Mouse (Mus musculus) WW6 (cell line): ENCODE results near the gene Ubr7.

Experiments used
- DNase-seq: peaks from one replicate; pipeline ENCODE4 v3.0.0-alpha.2; 2013; ENCODE audit warnings: low read depth, low spot score

Gene Ubr7

DNA sequence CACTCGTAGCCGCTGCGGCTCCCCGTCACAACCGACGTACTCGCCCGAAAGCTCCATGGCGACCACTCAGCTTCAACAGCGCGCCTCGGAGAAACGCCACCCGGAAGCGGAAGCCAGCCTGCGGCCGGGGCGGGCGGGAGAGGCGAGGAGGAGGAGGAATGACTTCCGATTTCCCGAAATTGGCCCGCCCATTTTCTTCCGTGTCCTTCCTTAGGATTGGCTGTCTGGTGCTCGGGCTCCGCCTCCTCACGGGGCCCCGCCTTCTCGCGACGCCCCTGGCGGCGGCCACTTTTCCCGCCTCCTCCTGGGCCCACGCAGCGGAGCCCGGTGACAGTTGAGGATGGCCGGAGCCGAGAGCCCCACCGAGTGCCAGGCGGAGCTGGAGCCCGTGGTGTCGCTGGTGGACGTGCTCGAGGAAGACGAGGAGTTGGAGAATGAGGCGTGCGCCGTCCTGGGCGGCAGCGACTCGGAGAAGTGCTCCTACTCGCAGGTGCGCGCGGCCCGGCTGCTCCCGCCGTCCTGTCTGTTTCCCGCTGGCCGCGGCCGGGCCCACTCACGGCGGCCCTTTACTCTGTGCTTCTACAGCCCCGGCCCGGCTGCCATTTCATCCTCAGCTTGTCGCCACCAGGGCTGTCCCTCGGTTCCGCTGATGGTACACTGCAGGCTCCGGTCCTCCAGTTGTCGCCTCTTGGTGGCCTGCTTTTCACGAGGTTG lies at the start of gene Ubr7, which contains the start of the genes Gm28051 and Gon7:
TSS of gene Ubr7 (plus strand) at position 279 of the 714 bp plus-strand sequence.
TSS of gene Gm28051 (minus strand) at position 77 of the 714 bp plus-strand sequence.
TSS of gene Gon7 (minus strand) at position 115 of the 714 bp plus-strand sequence.
- DNase-seq, result peak; percentile 94

DNA sequence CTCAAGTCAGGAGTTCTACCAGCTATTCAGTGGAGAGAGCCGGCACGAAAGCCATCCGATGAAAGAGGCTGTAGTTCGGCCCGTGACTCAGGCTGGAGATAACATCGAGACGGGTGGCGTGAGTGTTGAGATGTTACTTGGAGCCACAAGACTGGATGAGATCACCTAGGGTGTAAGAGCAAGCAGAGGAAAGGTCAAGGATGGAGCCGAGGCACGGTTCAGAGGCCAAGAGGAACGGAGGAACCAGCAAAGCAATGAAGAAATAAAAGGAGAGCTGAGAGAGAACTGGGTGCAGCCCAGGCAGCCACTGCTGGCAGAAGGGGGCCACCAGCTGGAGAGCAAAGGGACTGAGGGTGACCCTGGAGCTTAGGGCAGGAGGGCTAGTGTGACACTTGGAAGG lies 49.5 kb upstream of the Ubr7 start:
- no peak for DNase-seq

DNA sequence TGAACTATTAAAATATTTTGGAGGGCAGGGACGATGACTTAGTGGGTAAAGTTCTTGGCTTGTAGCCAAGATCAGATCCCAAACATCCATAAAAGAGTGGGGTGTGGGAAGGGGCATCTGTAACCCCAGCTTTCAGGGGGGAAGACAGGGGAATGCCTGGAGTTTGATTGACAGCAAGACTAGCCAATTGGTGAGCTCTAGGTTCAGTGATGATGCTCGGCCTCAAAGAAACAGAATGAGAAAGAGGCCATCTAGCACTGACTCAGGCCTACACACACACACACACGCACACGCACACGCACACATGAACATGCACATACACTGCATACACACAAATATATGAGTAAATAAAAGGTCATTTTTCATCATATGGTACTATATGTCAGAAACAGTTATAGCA lies 47.9 kb upstream of the Ubr7 start:
- no peak for DNase-seq

DNA sequence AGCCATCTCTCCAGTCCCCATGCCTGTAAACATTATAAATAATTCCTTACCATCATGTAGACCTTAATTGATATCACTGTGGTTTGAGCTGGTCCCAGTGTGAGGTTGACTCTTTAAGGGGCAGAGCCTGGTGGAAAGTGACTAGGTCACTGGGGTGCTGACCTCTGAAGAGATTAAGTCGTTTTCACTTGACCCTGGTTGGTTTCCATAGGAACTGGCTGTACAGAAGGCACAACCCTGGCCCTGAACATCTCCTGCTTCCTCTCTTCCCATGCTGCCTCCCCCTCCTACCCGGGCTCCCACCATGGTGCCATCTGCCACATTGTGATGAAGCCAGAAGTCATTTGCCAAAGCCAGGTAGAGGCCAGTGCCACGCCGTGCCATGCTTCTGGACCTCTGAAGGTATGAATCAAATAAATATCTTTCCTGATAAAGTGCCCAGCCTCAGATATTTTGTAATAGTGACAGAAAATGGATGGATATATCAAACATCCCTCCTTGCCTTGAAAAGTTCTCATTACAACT lies 46.9 kb upstream of the Ubr7 start:
- DNase-seq, result no peak

DNA sequence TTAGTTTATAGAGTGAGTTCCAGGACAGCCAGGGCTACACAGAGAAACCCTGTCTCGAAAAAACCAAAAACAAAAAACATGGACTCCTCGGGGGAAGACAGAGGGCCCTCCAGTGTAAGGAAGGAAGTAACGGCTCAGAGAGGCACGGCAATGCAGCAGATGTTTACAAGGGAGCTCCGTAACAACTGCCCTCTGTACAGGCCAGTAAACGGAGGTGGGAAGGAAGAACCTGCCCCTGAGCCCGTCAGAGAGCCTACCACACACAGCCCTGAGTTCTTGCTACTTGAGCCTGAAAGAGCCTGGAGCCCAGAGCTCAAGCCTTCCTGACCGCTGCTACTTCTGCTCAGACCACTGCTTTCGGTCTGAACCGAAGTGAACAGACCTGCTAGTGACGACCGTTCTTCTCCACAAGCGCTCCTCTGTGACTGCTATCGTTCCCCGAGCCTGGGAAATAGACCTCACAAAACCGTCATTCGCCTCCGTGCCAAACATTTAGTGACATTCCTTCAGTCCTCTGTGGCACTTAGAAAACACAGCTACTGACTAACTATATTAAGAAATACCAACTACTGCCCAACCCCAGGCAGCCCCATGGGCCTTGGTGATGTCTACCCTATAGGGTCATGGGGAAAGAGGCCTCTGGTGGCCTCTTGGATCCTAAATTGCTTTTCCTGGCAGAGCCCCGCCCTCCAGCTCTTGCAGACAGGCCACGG lies 44.5 kb upstream of the Ubr7 start:
- DNase-seq, result no peak

DNA sequence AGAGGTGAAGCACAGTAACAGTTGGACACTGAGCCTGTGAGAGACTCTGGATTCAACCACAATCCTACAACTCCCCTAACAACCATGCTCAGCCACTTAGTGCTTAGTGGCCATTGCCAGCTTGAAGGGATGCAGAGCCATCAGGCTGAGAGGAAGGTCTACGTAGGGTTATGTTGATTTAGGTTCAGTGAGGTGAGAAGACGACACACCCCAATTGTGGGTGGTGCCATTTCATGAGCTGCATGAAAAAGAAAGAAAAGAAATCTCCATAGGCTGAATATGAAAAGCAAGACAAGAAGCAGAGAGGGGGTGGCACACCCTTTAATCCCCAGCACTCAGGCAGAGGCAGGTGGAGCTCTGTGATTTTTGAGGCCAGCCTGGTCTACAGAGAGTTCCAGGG lies 43.7 kb upstream of the Ubr7 start:
- no peak for DNase-seq

DNA sequence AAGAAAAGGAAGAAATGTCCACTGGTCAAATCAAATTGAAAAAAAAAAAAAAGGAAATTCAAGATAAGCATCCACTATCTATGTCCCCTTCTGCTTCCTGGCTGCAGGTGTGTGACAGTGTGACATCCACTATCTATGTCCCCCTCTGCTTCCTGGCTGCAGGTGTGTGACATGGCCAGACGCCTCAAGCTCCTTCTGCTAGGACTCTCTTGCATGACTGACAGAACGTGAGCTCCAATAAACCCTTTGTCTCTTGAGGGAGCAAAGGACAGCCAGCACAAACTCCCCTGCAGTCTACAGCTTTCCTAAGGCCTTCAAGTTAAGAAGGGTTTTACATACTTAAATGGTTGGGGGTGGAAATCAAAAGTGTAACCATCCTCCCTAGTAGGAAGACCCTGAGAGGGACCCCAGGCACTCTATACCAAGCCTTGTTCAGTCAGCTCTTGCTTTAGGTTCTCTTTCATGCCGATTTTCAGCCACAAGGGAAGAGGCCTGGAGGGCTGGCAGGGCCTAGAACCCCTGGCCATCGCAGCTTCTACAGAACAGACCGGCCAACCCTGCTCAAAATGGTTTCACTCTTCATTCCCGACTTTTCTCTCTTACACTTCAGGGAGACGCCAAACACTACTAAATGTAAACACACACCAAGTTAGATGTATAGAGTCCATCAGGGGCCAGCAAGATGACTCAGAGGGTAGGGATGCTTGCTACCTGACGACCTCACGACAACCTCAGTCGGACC lies 42.9 kb upstream of the Ubr7 start:
- no peak for DNase-seq

DNA sequence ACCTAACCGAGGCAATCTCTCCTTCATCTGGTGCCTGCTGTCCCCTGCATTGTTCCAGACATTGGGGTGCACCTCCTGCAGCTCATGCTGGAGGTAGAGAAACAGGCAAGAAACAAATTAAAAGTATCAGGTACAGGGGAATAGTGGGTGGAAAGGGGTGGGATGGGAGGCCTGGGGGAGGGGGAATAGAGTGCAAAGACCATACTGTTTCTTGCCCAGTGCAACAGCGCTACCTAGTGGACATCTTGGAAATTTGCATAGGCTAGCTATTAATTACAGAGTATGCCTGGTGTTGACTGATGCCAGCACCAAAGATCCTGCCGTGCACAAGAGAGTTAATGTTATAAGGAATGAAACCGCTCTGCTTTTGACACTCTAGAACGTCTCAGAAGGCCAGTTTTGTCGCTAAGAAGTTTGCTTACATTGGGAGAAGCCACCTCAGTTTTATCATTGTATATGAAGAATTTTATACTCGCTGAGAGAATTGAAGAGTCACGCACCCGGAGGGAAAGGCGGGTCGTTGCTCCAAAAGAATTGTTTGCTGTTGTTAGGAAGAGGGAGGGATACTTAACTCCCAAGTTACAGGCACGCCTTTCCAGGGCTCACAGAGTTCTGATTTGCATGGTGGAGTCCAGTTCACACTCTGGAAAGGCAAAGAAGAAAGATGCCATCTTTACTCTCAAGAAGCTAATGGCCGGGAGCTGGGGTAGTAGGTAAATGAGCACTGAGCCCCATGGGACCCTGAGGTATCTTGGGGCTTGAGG lies 38.0 kb upstream of the Ubr7 start:
- DNase-seq, result no peak

DNA sequence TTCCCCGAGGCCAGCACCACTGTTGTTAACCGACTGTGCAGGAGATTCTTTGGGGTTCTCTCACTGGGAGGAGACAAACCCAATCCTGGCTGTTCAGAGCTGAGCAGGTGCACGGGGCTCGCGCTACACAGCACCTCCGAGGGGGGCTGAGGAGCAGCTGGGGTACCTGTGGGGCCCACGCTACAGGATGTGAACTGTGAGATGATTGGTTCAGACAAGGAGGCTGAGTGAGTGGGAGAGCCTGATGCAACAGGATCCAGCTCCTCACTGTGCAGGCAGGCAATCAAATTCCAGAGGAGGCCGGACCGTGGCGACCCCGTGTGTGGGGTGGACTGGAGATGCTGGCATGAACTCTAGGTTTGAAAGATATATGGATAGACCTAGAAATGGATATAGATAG lies 35.3 kb upstream of the Ubr7 start:
- no peak for DNase-seq

DNA sequence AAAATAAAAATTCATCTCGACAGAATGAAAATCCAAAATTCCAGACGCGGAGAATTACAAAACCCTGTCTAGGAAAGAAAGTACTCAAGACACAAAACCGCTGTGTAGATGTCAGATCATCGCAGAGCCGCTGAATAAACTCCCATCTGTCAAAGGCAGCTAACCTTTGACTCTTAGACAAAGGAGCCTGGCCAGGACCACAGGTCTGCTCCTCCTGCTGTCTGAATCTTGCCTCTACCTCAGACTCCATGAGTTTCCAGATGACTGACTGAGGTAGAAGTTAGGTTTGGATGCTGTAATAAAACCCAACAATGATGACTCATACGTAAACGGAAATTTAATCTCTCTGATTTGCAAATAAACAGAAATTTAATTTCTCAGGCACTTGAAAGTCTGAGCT lies 34.8 kb upstream of the Ubr7 start:
- no peak for DNase-seq

DNA sequence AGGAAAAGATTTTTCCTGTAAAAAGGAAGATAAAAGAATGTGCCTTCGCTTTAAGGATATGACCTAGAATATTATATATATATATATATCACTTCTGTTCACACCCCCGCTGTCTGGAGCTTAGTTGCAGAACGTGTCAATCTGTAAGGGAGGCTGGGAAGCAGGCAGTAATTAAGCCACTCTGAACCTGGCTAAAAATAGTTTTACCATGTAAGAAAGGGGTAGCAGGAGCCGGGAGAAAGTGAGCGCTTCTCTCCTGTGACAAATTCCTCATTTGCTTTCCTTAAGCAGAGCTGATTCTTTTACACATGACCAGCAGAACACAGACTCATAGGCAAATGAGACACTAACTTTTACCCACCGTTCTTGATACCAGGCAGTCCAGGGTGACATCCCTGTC lies 33.9 kb upstream of the Ubr7 start:
- no peak for DNase-seq

DNA sequence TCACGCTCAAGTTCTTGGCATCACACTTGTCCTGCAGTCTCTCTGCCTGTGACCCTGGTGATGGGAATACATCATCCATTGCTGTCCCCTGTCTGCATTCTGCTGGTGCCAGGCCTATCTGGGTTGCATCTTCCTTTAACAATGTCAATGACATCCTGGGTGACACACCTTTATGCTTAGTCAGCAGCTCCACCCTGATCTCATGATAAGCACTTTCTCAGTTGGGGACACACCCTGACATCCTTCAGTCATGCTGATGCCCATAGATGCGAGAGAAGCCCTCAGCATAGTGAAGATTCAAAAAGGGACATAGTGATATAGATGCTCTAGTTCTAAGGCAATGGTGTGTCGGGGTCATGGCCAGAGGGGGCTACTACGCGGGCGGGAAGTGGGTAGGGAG lies 32.6 kb upstream of the Ubr7 start:
- no peak for DNase-seq

DNA sequence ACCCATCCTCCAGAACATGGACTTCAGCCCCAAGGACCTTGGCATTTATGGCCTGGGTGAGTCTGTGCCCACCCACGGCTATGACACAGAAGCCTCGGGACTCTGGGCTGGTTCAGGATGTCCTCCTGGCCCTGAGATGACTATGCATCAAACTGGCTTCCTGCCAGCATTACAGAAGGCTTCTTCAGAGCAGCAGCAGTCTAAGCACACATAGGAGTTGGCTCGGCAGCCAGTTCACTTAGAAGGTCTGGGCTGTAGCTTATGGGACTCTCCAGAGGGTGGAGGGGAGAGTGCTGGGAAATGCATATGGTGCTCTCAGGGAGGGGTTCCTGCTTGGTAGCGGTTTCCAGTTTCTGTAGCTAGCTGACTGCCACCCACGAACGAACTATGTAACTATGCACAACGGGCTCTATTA lies 32.0 kb upstream of the Ubr7 start:
- no peak for DNase-seq

DNA sequence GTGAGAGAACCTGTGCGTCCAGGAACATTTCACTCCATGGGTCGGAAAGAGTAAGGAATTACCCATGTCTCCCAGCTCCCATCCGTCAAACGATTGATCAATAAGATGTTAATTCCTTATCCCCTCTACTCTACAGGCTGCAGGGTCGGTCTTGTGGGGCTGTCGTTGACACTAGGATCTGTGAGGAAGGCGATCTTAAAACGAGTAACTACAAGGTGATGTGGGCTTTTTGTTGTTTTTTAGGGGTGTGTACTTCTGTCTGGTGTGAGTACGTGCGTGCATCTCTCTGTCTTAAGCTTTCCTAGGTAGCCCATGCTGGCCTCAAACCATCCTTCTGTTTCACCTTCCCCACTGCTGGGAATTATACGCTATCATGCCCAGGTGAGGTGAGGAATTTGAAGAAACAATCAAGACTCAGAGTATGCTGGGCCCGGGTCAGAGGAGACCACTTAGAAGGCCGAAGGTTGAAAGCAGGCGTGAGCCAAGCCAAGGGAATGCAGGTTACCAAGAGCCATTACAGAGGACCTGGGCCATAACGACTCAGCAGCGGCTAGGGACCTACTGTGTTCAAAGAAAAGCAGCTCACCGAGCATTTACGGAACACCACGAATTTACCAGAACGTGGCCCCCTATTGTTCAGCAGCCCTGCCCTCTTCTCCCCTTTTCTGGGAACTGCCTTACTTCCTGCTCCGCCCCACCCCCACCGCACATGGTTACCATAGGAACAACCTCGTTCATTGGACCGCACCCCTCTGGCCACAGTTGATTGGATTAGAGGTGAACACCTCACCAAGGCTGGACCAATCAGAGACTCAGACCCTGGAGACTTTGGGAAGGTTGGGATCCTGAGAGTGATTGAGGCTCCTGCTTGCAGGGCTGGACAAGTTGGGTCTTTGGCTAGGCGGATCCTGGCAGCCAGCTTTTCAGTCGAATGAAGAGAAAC lies 27.6 kb upstream of the Ubr7 start:
- peak; percentile 96 for DNase-seq

DNA sequence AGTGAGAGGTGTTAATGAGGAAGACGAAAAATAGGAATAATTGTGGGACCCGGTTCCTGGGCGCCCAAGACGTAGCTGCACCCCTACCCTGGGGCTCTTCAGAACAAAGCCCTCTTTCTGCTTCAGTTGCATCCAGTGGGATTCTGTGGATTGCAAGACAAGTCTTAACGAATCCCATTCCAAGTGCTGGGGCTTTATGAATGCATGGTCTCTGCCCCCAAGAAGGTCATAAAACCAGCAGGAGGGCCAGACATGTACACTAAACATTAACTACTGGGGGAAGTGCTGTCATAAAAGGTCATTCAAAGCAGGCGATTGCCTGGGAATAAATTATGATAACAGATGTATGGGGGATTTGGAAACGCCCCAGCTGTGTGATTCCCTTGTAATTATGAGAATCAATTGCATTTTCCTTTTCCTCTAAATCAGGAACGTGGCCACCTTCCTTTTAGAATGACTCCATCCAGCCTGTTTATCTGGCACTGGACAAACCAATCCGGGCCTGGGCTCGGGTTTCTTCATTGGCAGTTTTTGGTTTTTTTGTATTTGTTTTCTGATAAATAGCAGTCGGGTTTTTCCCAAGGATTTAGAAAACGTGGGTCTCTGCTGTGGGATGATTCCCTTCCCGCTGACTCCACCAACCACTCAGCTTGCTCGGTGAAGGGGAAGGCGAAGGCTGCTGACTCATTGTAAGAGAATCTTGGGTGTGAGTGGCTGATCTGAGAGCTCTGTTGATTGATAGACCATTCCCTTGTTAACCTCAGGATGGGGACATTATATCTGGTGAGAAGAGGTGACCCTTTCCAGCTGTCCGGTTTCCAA lies 26.8 kb upstream of the Ubr7 start:
- DNase-seq, result no peak

DNA sequence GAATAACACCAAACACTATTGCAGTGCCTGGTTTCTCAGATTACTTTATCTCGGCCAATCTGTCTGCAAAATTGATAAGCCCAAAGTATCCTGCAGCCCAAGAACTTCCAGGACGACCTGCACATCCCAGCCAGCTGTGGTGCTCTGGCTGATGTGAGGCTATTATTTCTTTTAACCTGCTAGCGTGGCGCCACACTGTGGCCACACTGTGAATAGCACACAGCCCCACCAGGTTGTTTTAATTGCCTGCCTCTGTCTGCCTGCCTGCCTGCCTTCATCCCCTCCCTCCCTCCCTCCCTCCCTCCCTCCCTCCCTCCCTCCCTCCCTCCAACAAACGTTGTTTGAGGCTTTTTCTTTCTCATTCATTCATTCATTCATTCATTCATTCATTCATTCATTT lies 24.4 kb upstream of the Ubr7 start:
- DNase-seq, result no peak

DNA sequence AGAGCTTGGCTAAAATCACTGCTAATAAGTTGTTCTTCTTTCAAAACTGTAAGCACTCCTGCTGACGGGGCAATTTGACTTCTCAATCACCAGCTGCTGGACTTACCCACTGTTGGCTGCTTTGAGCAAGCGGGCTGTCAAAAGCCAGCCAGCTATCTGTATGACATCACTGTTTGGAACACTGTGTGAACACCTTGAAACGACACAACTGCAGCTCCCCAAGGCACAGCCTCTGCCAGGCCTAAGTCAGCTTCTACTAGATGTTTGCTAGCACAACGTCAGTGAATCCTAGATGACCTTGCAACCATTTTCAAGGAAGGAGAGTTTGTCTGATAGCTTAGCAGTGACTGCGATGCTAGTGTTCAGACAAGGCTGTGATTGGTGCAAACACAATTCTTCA lies 18.7 kb upstream of the Ubr7 start:
- no peak for DNase-seq

DNA sequence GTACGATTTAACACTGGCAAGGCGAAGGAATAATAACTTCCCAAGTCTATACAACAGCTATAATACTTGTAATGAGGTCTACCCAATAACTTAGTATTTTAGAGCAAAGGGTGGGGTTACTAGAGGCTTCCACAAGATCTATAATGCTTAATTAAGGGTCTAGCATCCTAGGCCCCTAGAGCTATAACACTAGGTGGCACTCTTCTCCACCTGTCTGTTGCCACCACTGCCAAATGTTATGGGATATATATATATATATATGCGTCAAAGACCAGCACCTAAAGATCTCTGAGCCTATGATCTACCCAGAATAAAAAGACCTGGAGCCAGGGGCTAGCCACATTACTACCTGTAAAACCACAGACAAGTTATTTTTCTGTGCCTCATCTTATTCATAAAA lies 17.5 kb upstream of the Ubr7 start:
- DNase-seq, result no peak

DNA sequence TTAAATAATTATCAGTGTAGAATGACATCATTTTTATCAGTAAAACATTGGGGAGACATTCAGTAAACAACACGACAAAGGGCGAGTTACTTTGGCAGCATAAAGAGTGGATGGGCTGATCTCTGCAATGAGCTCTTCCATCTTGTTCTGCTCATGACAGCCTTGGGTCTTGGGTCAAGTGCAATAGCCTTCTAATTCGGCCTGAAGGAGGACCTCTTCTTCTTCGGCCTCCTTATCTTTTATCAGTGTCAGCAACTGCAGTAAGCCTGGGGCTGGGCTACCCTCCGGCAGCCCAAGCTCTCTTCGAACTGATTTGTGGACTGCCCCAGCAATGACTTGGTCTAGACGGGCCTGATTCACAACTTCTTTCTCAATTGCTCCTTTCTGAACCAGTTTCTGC lies 15.7 kb upstream of the Ubr7 start:
- DNase-seq, result no peak
